Mouse (Mus musculus) forebrain, embryonic 11.5 days (tissue): ENCODE data around the gene Sdsl. TPM values are rescaled to one million over a fixed set of nuclear protein-coding genes. Genes with fewer than 3 reads are reported as not detected.

Experiments used
- ATAC-seq: fragments of 200-750 bp; cut with Nextera tagmentation; replicated peaks from 2 replicates; pipeline ENCODE4 v1.8.0; 2017; ENCODE audit warnings: moderate TSS enrichment; ENCODE audit not compliant: low FRiP score
- DNase-seq: peaks from one replicate; pipeline ENCODE4 v3.0.0-alpha.2; 2017; ENCODE audit warnings: low spot score
- H3K27ac ChIP-seq: fragments of 300-500 bp; sonication (generic); 2 replicates; pipeline ENCODE4 v1.5.1; 2014; ENCODE audit warnings: low read depth, low read length
- H3K27me3 ChIP-seq: fragments of 300-500 bp; sonication (generic); 2 replicates; pipeline ENCODE4 v1.6.1; 2014; ENCODE audit warnings: mild to moderate bottlenecking, low read length, mixed read lengths; ENCODE audit not compliant: control insufficient read depth, insufficient read depth
- H3K36me3 ChIP-seq: fragments of 300-500 bp; sonication (generic); 2 replicates; pipeline ENCODE4 v1.6.1; 2014; ENCODE audit warnings: mild to moderate bottlenecking, low read length, moderate library complexity, mixed read lengths; ENCODE audit not compliant: control insufficient read depth, insufficient read depth
- H3K4me1 ChIP-seq: fragments of 300-500 bp; sonication (generic); replicated peaks from 2 replicates; pipeline ENCODE4 v1.6.1; 2014; ENCODE audit warnings: low read length, mixed read lengths; ENCODE audit not compliant: control insufficient read depth, insufficient read depth
- H3K4me2 ChIP-seq: fragments of 300-500 bp; sonication (generic); 2 replicates; pipeline ENCODE4 v1.6.1; 2014; ENCODE audit warnings: low read depth, mild to moderate bottlenecking, low read length, moderate library complexity, mixed read lengths; ENCODE audit not compliant: severe bottlenecking
- H3K4me3 ChIP-seq: fragments of 300-500 bp; sonication (generic); 2 replicates; pipeline ENCODE4 v1.5.1; 2014; ENCODE audit warnings: low read depth, low read length
- H3K9ac ChIP-seq: fragments of 300-500 bp; sonication (generic); 2 replicates; pipeline ENCODE4 v1.6.1; 2014; ENCODE audit warnings: low read length
- H3K9me3 ChIP-seq: fragments of 300-500 bp; sonication (generic); 2 replicates; pipeline ENCODE4 v1.6.1; 2016; ENCODE audit warnings: low read length, mixed read lengths; ENCODE audit not compliant: control insufficient read depth
- WGBS: fragments of 180-500 bp; shearing (Covaris S2); extraction: QIAGEN DNeasy Blood & Tissue Kit; methylation state at CpG from one replicate; pipeline ENCODE4 v1.1.7; 2014; 5-methylcytosine and 5-hydroxymethylcytosine counted together
- polyA plus RNA-seq: library from polyadenylated mRNA; unstranded; fragments of >200 nt; fragmentation: Nextera tagmentation; extraction: Ambion mirVana; gene quantifications from 2 replicates; pipeline ENCODE4 v1.2.1, GENCODE M21; 2014

Gene Sdsl
- polyA plus RNA-seq, 1 experiment from 2014 or later, result 4.5 TPM

GRCm38 (mm10) chr5:120487844-120488243 lies 15.2 kb upstream of the Sdsl start:
- Histone ChIP-seq H3K36me3 (no peaks in the 10 kb centered on the region; the same call in 1 of the 2 replicates), H3K4me3 (no peak overlapping the region), H3K4me2 (no peak overlapping the region), H3K27ac (no peak overlapping the region), H3K9ac (no peak overlapping the region), H3K4me1 (no peaks in the 10 kb centered on the region), H3K27me3 (no peaks in the 10 kb centered on the region), H3K9me3 (no peaks in the 10 kb centered on the region)
- no peak for DNase-seq
- 86% methylated on average over 8 of the region's 8 CpGs for WGBS
- ATAC-seq, result no peak

- Histone ChIP-seq H3K9me3 (no peaks in the 10 kb centered on the region), H3K36me3 (no peaks in the 10 kb centered on the region; the same call in 1 of the 2 replicates), H3K27ac (no peak overlapping the region), H3K9ac (no peak overlapping the region), H3K4me3 (no peak overlapping the region), H3K27me3 (no peaks in the 10 kb centered on the region), H3K4me2 (no peak overlapping the region), H3K4me1 (no peaks in the 10 kb centered on the region)
- DNase-seq (no peak), ATAC-seq (no peak)
- WGBS, result 86% methylated on average over 19 of the region's 19 CpGs
These were observed 10.8 kb upstream of the Sdsl start for GRCm38 (mm10) chr5:120483399-120483798.

- no peaks in the 10 kb centered on the region for H3K4me1 ChIP-seq
- 67% methylated on average over 9 of the region's 9 CpGs for WGBS
- no peak overlapping the region for H3K9ac ChIP-seq
- DNase-seq (no peak), ATAC-seq (no peak)
- H3K36me3 ChIP-seq, result no peaks in the 10 kb centered on the region; the same call in 1 of the 2 replicates
- no peak overlapping the region for H3K27ac ChIP-seq
- H3K4me3 ChIP-seq, result no peak overlapping the region
- no peaks in the 10 kb centered on the region for H3K27me3 ChIP-seq
- H3K4me2 ChIP-seq, result no peak overlapping the region
- H3K9me3 ChIP-seq, result no peaks in the 10 kb centered on the region
These were observed 8.6 kb upstream of the Sdsl start for GRCm38 (mm10) chr5:120481205-120481604.

- no peak overlapping the region for H3K4me2 ChIP-seq
- H3K36me3 ChIP-seq, result no peaks in the 10 kb centered on the region
- WGBS, result 65% methylated on average over 4 of the region's 4 CpGs
- no peaks in the 10 kb centered on the region for H3K27me3 ChIP-seq
- no peaks in the 10 kb centered on the region for H3K4me1 ChIP-seq
- H3K9ac ChIP-seq, result no peak overlapping the region
- DNase-seq (no peak), ATAC-seq (no peak)
- no peak overlapping the region for H3K27ac ChIP-seq
- no peaks in the 10 kb centered on the region for H3K9me3 ChIP-seq
- H3K4me3 ChIP-seq, result no peak overlapping the region
These were observed 6.9 kb upstream of the Sdsl start for GRCm38 (mm10) chr5:120479538-120479937.

GRCm38 (mm10) chr5:120477993-120478392 lies 5.4 kb upstream of the Sdsl start:
- no peaks in the 10 kb centered on the region for H3K36me3 ChIP-seq
- H3K4me2 ChIP-seq, result no peak overlapping the region
- no peaks in the 10 kb centered on the region for H3K9me3 ChIP-seq
- no peak overlapping the region for H3K4me3 ChIP-seq
- WGBS, result 92% methylated on average over 5 of the region's 5 CpGs
- no peak overlapping the region for H3K27ac ChIP-seq
- no peaks in the 10 kb centered on the region for H3K27me3 ChIP-seq
- ATAC-seq (no peak), DNase-seq (no peak)
- H3K4me1 ChIP-seq, result no peaks in the 10 kb centered on the region
- no peak overlapping the region for H3K9ac ChIP-seq

GRCm38 (mm10) chr5:120476296-120476695 lies 3.7 kb upstream of the Sdsl start, which contains the start of gene Sds:
TSS of gene Sds (plus strand) at chr5:120476526.
- Histone ChIP-seq H3K4me3 (no peak within 1 kb of the TSS), H3K9ac (no peak within 1 kb of the TSS), H3K4me1 (no peaks in the 10 kb centered on the region), H3K9me3 (no peaks in the 10 kb centered on the region), H3K27me3 (no peaks in the 10 kb centered on the region), H3K27ac (no peak within 1 kb of the TSS), H3K4me2 (0 out of 2 replicates have a peak within 1 kb of the TSS, but pooled peaks have one; percentile 24), H3K36me3 (no peaks in the 10 kb centered on the region)
- WGBS, result 12% methylated on average over 13 of the region's 13 CpGs
- no peak for DNase-seq
- no peak for ATAC-seq

GRCm38 (mm10) chr5:120475861-120476260 lies 3.3 kb upstream of the Sdsl start:
- Histone ChIP-seq H3K4me3 (no peak overlapping the region), H3K36me3 (no peaks in the 10 kb centered on the region), H3K27ac (no peak overlapping the region), H3K27me3 (no peaks in the 10 kb centered on the region), H3K4me1 (no peaks in the 10 kb centered on the region), H3K9me3 (no peaks in the 10 kb centered on the region), H3K9ac (no peak overlapping the region), H3K4me2 (0 out of 2 replicates have a peak overlapping the region, but pooled peaks have one; percentile 24)
- WGBS, result 55% methylated on average over 8 of the region's 8 CpGs
- ATAC-seq (no peak), DNase-seq (no peak)

- Histone ChIP-seq H3K27ac (no peak overlapping the region), H3K9me3 (no peaks in the 10 kb centered on the region), H3K9ac (no peak overlapping the region), H3K4me1 (no peaks in the 10 kb centered on the region), H3K27me3 (no peaks in the 10 kb centered on the region), H3K4me3 (no peak overlapping the region), H3K4me2 (no peak overlapping the region), H3K36me3 (no peaks in the 10 kb centered on the region)
- no peak for ATAC-seq
- no peak for DNase-seq
- 96% methylated on average over 2 of the region's 2 CpGs for WGBS
These were observed 751 bp upstream of the Sdsl start for GRCm38 (mm10) chr5:120473361-120473760.

GRCm38 (mm10) chr5:120471538-120471937 lies 1.1 kb downstream of the Sdsl start:
- Histone ChIP-seq H3K4me3 (no peak overlapping the region), H3K27me3 (no peaks in the 10 kb centered on the region), H3K36me3 (no peaks in the 10 kb centered on the region), H3K4me2 (no peak overlapping the region), H3K9me3 (no peaks in the 10 kb centered on the region), H3K27ac (no peak overlapping the region), H3K9ac (no peak overlapping the region), H3K4me1 (no peaks in the 10 kb centered on the region)
- DNase-seq, result no peak
- 70% methylated on average over 4 of the region's 4 CpGs for WGBS
- ATAC-seq, result no peak
